Mouse (Mus musculus) lung, postnatal 10 days (tissue): ENCODE measurements around the gene Mrtfa.

ENCODE experiments used
- DNase-seq: peaks from one replicate; pipeline ENCODE4 v3.0.0; 2021

Mrtfa gene

DNA sequence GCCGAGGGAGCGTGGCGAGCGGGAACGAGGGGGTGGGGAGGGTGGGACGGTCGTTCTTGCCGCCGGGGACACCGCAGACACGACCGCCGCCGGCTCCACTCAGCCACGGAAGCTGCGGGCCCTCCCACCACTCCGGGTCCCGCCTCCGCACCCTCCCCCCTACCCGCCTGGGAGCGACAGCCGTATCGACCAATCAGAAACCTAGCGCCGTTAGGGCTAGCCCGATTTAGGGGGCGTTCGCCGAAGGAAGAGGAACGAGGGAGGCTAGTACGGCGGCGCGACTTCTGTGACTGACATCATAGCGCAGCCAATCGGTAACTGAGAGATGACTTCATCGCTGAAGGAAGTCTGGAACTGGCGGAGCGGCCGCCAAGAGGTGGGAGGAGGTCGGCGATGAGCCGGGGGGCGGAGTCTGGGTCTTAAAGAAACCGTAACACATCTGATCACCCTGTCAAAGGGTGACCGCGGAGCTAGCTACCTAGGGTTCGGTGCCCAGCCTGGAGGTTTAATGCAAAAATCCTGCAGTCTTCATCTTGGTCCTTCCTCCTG lies at the start of gene Mrtfa:
Gene Mrtfa (minus strand): TSS at position 128 of the 549 bp plus-strand sequence.
- DNase-seq, result peak; percentile 100

DNA sequence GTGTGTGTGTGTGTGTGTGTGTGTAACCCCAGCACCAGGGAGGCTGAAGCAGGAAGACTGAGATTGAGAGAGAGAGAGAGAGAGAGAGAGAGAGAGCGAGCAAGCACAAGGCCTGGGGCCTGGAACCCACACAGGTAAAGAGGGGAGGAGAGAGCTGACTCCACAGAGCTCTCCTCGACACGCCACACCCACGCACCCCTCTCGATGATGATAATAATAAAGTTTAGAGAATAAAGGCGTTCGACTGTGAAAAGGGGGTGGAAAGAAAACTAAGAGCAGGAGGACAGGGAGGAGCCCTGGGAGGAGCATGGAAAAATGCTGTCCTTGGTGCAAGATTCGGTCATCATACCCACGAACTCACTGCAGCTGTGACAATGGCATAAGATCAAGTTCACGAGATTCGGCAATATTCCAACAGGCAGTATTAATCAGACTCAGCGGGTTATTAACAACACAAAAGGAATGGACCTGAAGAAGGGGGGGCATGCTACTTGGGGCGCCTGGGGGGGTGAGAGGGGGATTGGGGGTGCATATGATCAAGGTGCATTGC lies 49.3 kb upstream of the Mrtfa start:
- DNase-seq, result peak; percentile 59

DNA sequence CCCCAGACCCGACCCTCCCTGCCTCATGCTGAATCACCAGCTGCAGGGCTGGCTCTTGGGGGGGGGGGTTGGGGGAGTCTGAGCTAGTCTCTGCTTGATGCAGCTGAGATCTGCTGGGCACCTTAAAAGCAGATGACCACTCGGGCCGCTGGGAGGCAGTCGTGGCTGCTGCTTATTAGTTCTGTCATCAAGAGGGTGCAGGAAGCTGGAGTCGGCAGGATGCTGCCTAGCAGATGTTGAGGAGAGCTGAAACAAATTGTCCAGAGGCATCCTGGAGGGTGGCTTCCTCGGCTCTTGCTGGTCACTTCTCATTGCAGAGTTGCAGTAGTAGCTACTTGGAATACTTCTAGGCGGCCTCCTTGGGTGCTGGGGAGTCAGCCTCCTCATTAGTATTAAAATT lies 48.7 kb upstream of the Mrtfa start:
- peak; percentile 81 for DNase-seq

DNA sequence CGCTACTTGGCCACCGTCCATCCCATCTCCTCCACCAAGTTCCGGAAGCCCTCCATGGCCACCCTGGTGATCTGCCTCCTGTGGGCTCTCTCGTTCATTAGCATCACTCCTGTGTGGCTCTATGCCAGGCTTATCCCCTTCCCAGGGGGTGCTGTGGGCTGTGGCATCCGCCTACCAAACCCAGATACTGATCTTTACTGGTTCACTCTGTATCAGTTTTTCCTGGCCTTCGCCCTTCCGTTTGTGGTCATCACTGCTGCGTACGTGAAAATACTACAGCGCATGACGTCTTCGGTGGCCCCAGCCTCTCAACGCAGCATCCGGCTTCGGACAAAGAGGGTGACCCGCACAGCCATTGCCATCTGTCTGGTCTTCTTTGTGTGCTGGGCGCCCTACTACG lies 46.9 kb upstream of the Mrtfa start:
- DNase-seq, result no peak

DNA sequence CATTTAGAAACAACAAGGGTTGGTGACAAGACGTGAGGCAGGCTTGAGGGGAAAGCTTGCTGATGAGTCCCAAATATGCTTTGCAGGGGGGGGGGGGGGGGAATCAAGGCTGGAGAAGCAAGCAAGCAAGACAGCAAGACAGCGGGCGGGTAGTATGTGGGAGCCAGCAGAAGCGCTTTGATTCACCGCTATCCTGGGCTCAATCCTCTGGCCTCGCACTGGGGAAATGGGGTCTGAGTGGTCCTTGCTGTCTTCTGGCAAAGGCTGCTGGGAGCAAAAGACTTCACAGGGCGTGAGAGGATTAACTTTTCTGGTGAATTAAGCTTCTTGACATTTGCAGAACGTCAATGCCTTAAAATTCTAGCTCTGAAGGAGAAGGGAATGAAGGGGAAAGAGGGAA lies 45.5 kb upstream of the Mrtfa start:
- no peak for DNase-seq

DNA sequence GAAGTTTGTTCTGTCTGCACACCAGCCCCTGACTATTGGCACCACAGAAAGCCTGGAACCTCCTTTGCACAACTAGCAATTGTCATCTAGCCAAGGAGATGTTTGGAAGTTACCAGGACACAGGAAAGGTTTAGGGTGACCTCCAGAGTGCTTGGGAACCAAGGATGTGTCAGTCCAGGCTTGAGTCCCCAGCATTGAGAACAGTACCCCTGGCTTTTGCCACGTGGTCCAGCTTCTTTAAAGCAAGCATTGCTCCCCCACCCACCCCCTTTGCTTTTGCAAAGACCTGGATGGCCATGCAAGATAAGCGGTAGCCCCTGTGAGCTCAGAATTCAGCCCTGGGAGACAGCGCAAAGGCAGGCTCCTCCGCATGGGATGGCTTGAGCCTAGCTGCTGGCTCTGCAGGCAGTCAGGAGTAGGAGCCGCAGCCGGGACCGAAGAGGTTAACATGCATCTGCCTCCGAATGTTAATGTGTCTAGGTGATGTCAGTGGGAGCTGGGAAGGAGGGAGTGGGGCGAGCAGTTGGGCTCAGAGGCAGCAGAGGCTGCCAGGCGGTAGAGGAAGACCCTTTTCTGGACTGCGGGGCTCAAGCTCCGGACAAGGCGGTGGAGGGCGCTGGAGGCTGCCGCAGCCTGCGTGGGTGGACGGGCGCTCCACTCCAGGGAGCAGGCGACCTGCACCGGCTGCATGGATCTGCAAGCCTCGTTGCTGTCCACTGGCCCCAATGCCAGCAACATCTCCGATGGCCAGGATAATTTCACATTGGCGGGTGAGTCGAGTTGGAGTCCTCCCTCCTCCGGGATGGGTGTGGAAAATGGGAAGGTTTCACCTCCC lies 44.7 kb upstream of the Mrtfa start, which contains the start of gene Mchr1:
Gene Mchr1 (plus strand): TSS at position 414 of the 835 bp plus-strand sequence.
- DNase-seq, result peak; percentile 74

DNA sequence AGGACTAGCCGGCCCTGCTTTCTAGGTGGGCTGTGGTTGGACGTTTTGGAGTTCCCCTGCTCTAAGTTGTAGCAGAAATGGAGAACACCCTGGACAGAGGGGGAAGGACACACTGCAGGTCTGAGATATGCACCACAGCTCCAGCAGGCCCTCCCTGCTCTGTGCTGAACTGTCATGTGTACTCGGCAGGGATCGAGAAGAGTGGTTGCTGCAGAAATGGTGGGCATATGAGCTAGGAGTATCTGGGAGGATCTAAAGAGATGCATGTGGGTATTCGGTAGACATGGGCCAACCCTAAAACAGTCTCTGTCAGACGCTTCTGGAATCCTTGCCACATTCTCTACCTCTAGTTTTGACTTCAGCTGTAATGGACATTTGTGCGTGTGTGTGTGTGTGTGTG lies 40.8 kb upstream of the Mrtfa start:
- DNase-seq, result no peak

DNA sequence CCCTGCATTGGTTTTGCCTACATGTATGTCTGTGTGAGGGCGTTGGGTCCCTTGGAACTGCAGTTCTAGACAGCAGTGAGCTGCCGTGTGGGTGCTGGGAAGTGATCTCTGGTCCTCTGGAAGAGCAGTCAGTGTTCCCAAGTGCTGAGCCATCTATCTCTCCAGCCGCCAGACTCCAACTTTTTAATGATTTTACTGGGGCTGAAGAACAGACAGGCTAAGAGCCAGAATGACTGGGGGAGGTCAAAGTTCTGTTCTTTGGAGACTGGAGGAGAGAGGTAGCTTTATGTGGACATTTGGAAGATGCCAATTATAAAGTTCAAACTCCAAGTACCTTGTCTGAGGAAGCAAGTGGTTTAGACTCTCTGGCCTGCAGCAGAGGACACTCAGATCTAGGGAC lies 39.2 kb upstream of the Mrtfa start:
- no peak for DNase-seq

DNA sequence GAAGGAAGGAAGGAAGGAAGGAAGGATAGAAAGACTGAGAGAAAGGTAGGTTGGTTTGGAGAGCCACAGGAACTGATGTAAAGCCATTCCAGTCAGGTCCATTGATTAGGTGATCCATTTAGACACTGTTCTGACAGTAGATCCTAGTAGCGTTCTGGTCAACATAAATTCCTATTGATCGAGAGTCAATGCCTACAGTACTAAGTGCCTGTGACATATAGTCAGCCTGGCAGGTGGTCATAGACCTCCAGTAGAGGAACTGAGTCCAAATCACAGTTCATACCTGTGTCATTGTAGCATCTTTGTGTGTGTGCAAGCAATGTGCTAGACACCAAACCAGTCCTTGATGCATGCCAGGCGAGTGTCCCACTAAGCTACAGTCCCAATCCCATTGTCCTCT lies 37.7 kb upstream of the Mrtfa start:
- DNase-seq, result no peak

DNA sequence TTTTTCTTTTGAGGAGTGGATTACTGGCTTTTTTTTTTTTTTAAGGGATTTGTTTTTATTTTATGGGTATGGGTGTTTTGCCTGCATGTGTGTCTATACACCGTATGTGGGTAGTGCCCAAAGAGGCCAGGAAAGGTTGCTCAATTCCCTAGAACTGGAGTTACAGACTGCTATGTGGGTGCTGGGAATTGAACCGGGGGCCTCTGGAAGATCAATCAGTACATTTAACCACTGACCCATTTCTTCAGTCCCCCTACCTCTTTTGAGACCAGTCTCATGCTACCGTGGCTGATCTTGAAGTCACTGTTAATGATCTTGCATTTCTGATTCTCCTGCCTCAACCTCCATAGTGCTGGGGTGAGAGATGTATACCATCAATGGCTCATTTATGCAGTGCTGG lies 36.7 kb upstream of the Mrtfa start:
- DNase-seq, result no peak

DNA sequence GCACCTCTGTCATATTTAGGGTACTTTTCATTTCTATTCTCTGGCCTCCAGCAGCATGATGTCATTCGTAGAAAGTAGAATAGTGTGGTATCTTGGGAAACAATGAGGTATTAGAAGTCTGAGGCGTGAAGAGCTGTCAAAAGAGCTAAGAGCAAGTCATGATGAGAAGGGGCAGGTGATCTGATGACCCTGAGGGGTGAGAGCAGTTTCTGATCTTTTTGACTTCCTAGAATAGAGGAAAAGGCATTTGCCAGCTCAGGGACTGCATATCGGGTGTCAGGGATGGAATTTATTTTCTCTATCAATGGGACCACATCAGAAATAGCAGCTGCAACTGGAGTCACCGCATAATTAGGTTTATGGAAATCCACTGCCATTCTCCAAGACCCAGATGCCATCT lies 36.2 kb upstream of the Mrtfa start:
- DNase-seq, result no peak

DNA sequence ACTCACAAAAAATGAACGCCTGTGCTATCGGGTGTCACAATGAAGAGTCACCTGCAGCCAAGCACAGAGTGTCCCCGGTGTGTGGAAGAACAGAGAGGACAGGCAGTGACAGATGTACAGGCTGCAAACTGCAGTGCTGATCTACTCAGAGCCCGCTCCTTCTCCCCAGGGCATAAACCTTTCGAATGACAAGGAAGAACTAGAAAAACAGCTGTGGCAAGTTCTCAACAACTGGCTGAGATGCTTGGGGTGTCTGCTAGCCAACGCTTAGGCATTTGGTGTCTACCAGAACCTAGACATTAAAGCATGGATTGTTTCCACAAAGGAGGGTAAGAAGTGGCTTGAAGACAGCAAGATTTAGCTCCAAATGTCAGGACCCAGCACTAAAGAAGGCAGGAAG lies 35.2 kb upstream of the Mrtfa start:
- no peak for DNase-seq

DNA sequence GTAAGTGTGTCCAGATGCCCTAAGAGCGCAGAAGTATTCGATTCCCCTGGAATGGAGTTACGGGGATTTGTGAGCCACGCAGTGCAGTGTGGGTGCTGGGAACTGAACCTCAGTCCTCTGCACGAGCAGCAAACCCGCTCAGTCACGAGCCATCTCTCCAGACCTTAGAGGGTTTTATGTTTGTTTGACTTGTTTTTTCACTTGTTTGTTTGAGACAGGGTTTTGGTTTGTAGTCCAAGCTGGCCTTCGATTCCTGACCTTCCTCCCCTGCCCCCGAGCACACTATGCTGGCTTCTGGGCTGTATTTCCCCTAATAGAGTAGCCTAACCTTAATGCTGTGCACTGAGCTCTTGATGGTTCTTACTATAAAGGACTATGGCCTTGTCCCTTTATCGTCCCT lies 34.5 kb upstream of the Mrtfa start:
- DNase-seq, result no peak

DNA sequence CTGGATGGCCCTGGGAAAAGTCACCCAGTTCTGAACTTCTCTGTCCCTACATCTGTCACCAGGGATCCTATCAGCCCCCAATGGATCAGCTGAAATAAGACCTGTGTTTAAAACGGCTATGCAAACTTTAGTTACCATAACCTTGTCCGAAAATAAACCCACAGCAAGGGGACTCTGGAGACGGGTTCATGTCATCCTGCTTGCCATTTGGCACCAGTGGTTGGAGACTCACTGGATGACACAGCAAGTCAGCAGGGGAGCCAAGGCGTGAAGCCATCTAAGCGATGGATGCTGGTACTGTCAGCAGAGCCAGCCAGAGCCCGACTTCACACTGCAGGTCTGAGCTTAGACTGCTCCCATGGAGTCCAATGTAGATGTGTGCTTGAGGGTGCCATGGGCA lies 30.9 kb upstream of the Mrtfa start:
- no peak for DNase-seq

DNA sequence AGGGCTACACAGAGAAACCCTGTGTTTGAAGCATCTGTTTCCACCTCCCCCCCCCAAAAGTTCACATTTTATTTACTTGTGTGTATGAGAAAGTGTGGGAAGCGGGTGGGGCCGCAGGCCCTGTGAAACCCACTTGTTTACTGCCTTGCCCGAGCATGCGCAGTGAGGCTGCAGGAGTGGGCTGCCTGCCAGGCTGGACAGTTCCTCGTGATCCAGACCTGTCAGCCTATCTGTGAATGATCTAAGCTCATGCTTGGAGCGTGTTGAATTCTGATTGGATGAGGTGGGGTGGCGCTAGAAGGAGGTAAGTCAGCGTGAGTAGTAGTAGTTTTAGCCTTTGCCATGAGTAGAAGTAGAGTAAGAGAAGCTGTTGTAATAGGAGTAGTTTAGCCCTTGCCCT lies 29.5 kb upstream of the Mrtfa start:
- DNase-seq, result peak; percentile 60

DNA sequence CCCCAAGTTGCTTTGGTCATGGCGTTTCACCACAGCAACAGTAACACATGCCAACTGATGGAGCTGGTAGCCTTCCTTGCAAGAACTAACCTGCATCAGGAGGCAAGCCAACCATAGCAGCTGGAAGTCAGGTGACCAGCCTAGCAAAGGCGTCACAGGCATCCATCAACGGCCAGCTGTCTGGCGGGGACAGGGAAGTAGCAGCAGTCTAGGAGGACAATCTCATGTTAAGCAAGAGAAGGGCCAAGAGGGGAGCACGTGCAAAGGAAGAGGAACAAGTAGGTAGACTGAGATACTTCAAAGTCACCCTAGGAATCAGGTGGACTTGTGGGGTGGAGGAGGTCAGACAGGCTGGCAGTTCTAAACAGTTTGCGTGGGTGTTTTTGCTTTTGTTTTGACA lies 28.5 kb upstream of the Mrtfa start:
- no peak for DNase-seq

DNA sequence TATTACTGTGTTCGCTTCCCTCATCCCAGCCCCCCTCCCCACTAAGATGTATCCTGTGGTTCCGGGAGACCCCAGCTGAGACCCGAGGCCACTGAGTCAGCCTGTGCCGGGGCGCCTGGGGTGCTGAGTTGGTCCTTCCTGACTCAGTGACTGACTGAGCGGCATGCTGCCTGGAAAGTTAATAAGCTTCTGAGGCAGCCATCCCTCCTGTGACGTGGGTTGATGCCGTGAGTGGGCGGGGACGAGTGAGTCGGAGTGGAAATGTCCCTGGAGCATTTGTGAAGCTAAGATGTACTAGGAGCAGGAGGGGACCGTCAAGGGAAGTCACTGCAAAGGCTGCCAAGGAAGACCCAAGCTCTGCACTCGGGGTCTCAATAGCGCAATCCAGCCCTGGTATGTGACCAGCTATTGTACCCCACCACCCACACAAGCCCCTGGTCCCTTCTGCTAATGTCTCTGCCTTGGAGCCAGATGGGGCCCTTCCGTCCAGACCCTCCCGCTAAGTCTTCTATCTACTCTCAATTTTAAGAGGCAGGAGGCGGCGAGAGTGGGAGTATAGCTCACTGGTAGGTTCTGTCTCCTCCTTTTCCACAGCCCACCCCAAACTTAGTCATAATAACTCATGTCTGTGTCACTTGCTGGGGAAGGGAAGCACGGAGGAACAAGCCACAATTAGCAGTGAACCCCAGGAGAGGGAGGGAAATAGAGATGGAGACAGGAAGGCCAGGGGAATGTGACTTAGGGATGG lies 26.5 kb upstream of the Mrtfa start:
- DNase-seq, result no peak

DNA sequence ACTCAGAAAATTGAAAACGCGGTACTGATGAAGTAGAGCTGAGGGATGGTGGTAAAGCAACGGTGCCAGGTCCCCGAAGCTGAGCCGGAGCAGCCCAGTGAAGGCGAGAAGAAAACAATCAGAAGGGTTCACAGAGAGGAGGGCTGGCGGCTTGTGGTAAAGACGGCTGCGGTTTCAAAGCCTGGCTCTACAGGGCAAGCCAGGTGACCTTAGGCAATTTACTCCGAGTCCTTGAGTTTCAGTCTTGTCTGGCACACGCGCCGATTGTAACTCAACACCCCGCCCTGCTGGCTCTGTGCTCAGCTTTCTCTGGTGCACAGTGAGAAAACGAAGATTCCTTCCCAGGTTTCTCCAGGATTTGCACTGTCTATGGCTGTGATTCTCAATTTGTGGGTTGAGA lies 22.4 kb upstream of the Mrtfa start:
- no peak for DNase-seq

DNA sequence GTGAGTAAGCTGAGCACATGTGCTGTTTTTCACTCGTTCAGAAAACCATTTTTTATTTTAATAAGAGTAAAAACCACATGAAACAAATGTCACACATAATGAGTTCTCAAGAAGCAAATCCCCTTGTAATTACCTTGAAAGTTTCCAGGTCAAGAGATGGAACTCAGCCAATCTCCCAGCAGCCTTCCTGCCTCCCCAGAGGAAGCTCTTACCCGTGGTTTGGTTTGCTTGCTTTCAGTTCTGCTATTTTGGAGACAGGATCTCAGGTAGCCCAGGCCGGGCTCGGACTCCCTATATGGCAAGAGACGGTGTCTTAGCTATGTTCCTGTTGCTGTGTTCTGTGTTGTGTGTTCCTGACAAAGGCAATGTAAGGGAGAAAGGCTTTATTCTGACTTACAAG lies 19.9 kb upstream of the Mrtfa start:
- no peak for DNase-seq

DNA sequence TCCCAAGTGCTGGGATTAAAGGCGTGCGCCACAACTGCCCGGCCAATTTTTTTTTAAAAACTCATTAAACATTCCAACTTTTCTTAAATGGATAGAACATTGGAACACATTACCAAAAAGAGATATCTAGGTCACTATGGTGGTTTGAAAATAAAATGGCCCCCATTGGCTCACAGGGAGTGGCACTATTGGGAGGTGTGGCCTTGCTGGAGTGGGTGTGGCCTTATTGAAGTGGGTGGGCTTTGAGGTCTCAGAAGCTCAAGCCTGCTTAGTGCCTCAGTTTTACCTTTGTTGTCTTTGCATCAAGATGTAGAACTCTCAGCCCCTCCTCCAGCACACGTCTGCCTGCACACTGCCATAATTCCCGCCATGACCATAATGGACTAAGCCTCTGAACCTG lies 11.9 kb upstream of the Mrtfa start:
- no peak for DNase-seq

DNA sequence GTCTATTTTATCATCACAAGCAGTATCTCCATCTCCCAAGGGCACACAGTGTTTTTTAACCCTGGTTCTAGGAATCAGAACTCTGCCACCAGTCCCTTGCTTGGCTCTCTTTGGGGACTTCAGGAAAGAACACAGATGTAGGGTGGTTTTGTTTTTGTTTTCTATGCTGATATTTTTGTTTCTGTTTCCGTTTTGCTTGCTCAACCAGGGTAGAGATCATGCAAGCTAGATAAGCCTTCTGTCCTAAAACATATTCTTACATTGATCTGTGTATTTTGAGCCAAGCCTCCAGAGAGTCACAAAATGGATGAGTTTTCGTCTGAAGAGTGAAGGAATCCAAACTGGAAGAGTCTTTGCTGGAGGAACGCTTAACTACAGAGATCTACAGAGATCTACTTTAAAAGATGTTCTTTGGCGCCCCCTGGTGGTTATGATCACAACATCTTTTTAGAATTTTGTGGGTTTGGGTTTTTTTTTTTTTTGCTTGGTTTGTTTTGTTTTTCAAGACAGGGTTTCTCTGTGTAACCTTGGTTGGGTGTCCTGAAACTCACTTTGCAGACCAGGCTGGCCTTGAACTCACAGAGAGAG lies 8.9 kb upstream of the Mrtfa start:
- DNase-seq, result peak; percentile 84

DNA sequence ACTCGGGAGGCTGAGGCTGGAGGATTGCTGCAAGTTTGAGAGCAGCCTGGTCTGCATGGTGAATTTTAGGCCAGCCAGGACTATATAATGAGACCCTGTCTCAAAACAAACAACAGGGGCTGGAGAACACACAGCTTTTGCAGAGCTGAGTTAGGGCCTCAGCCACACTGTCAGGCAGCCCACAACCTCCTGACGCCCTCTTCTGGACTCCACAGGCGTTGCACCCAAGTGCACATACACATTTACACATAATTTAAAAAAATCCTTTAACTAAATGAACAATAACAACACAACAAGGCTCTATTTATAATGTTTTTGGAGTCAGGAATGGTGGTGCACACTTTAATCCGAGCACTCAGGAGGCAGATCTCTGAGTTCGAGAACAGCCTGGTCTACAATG lies 7.9 kb upstream of the Mrtfa start:
- peak; percentile 21 for DNase-seq

DNA sequence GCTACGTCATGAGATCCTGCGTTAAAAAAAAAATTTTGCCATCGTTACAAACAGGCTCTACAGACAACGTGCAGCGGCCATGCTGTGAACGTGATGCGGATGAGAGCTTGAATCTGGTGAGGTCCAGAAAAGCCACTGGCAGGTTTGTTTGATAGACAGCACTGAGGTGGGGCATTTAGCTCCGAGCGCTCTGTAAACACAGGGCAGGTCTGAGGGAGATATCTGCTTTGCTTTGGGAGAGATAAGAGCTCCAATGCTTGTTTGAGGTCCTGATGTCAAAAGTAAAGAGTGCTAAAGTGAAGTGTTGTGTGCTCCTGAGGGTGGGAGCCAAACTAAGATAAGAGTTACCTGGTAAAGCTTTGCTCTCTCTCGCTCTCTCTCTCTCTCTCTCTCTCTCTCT lies 6.6 kb upstream of the Mrtfa start:
- DNase-seq, result no peak
